Mouse (Mus musculus) lung, embryonic 14.5 days (tissue): ENCODE data around the gene Aldob. TPM values are rescaled to one million over a fixed set of nuclear protein-coding genes. Genes with fewer than 3 reads are reported as not detected.

ENCODE experiments used
- ATAC-seq: fragments of 200-750 bp; cut with Nextera tagmentation; 2 replicates; pipeline ENCODE4 v1.8.0; 2017; ENCODE audit warnings: mild to moderate bottlenecking, moderate TSS enrichment, moderate library complexity; ENCODE audit not compliant: insufficient read depth
- DNase-seq: peaks from one replicate; pipeline ENCODE4 v3.0.0-alpha.2; 2015
- H3K27ac ChIP-seq: fragments of 300-500 bp; sonication (generic); 2 replicates; pipeline ENCODE4 v1.5.1; 2014; ENCODE audit warnings: low read depth, mild to moderate bottlenecking, moderate library complexity
- H3K27me3 ChIP-seq: fragments of 300-500 bp; sonication (generic); 2 replicates; pipeline ENCODE4 v1.6.1; 2014; ENCODE audit warnings: low read length, control low read depth; ENCODE audit not compliant: insufficient read depth
- H3K36me3 ChIP-seq: fragments of 300-500 bp; sonication (generic); 2 replicates; pipeline ENCODE4 v1.6.1; 2014; ENCODE audit warnings: control low read depth; ENCODE audit not compliant: insufficient read depth
- H3K4me1 ChIP-seq: fragments of 300-500 bp; sonication (generic); 2 replicates; pipeline ENCODE4 v1.6.1; 2014; ENCODE audit warnings: antibody characterized with exemption, control low read depth; ENCODE audit not compliant: insufficient read depth
- H3K4me2 ChIP-seq: fragments of 300-500 bp; sonication (generic); 2 replicates; pipeline ENCODE4 v1.6.1; 2014; ENCODE audit warnings: mild to moderate bottlenecking
- H3K4me3 ChIP-seq: fragments of 300-500 bp; sonication (generic); 2 replicates; pipeline ENCODE4 v1.5.1; 2014; ENCODE audit warnings: low read depth, low read length
- H3K9ac ChIP-seq: fragments of 300-500 bp; sonication (generic); 2 replicates; pipeline ENCODE4 v1.6.1; 2014
- H3K9me3 ChIP-seq: fragments of 300-500 bp; sonication (generic); 2 replicates; pipeline ENCODE4 v1.6.1; 2016; ENCODE audit warnings: low read depth, low read length, control low read depth
- CTCF ChIP-seq: IDR thresholded peaks from 2 replicates; pipeline ENCODE4 v1.5.1; 2016; ENCODE audit warnings: antibody characterized with exemption, low read depth
- WGBS: fragments of 180-500 bp; shearing (Covaris S2); extraction: QIAGEN DNeasy Blood & Tissue Kit; methylation state at CpG from one replicate; pipeline ENCODE4 v1.1.7; 2014; 5-methylcytosine and 5-hydroxymethylcytosine counted together
- polyA plus RNA-seq: library from polyadenylated mRNA; unstranded; fragments of >200 nt; fragmentation: Nextera tagmentation; extraction: Ambion mirVana; gene quantifications from 2 replicates; pipeline ENCODE4 v1.2.1, GENCODE M21; 2014

The Aldob gene
- polyA plus RNA-seq = not detected in 2 replicates

- Histone ChIP-seq H3K9me3 (no peaks in the 10 kb centered on the region), H3K4me3 (no peak within 1 kb of the TSS), H3K36me3 (no peaks in the 10 kb centered on the region), H3K4me1 (no peaks in the 10 kb centered on the region), H3K4me2 (no peak within 1 kb of the TSS), H3K27me3 (no peaks in the 10 kb centered on the region), H3K27ac (no peak within 1 kb of the TSS), H3K9ac (no peak within 1 kb of the TSS)
- WGBS = 33% methylated on average over 3 of the region's 3 CpGs
- no peak for TF ChIP-seq CTCF
- DNase-seq = no peak
- ATAC-seq = no peak
Measured at GRCm38 (mm10) chr4:49549383-49549782, at the start of gene Aldob. Gene Aldob (minus strand): TSS chr4:49549546.

- Histone ChIP-seq H3K27me3 (no peaks in the 10 kb centered on the region), H3K9ac (peak within 1 kb of the TSS; percentile 71), H3K4me3 (peak within 1 kb of the TSS; percentile 71), H3K27ac (peak within 1 kb of the TSS; percentile 77), H3K36me3 (no peaks in the 10 kb centered on the region), H3K4me2 (peak within 1 kb of the TSS; percentile 88), H3K4me1 (no peaks in the 10 kb centered on the region), H3K9me3 (no peaks in the 10 kb centered on the region)
- peak; percentile 78 for DNase-seq
- 0 out of 2 replicates have a peak, but pooled peaks have one; percentile 1 for TF ChIP-seq CTCF
- peak; percentile 96 for ATAC-seq
- WGBS = under 1% methylated on average over 77 of the region's 77 CpGs
Measured at GRCm38 (mm10) chr4:49597183-49598100, 48.1 kb upstream of the Aldob start, which contains the start of gene Tmem246. Gene Tmem246 (minus strand): TSS chr4:49597876.

GRCm38 (mm10) chr4:49596846-49597182 lies 47.5 kb upstream of the Aldob start:
- no peak; the same call in 1 of the 2 replicates for ATAC-seq
- Histone ChIP-seq H3K9ac (peak overlapping the region; percentile 71), H3K27me3 (no peaks in the 10 kb centered on the region), H3K27ac (peak overlapping the region; percentile 77), H3K9me3 (no peaks in the 10 kb centered on the region), H3K4me3 (peak overlapping the region; percentile 71), H3K36me3 (no peaks in the 10 kb centered on the region), H3K4me1 (no peaks in the 10 kb centered on the region), H3K4me2 (peak overlapping the region; percentile 88)
- no peak for TF ChIP-seq CTCF
- WGBS = 2% methylated on average over 20 of the region's 20 CpGs
- DNase-seq = peak; percentile 19

GRCm38 (mm10) chr4:49590152-49590551 lies 40.8 kb upstream of the Aldob start:
- Histone ChIP-seq H3K4me1 (no peaks in the 10 kb centered on the region), H3K36me3 (no peaks in the 10 kb centered on the region), H3K4me2 (no peak overlapping the region), H3K9ac (no peak overlapping the region), H3K27ac (no peak overlapping the region), H3K9me3 (no peaks in the 10 kb centered on the region), H3K27me3 (no peaks in the 10 kb centered on the region), H3K4me3 (no peak overlapping the region)
- DNase-seq = no peak
- no peak for TF ChIP-seq CTCF
- 78% methylated on average over 2 of the region's 2 CpGs for WGBS
- no peak for ATAC-seq

- ATAC-seq = no peak
- H3K4me3 ChIP-seq = no peak overlapping the region
- DNase-seq = no peak
- no peak for TF ChIP-seq CTCF
- no peak overlapping the region for H3K4me2 ChIP-seq
- no peaks in the 10 kb centered on the region for H3K36me3 ChIP-seq
- H3K27ac ChIP-seq = no peak overlapping the region
- no peaks in the 10 kb centered on the region for H3K27me3 ChIP-seq
- WGBS = 88% methylated on average over 10 of the region's 10 CpGs
- no peaks in the 10 kb centered on the region for H3K9me3 ChIP-seq
- 0 out of 2 replicates have a peak, but pooled peaks cover 6% of the 10 kb centered on the region for H3K4me1 ChIP-seq
- H3K9ac ChIP-seq = no peak overlapping the region
Measured at GRCm38 (mm10) chr4:49586811-49587210, 37.5 kb upstream of the Aldob start.

- H3K9me3 ChIP-seq = no peaks in the 10 kb centered on the region
- ATAC-seq = peak; percentile 63
- no peak overlapping the region for H3K9ac ChIP-seq
- peak; percentile 47 for DNase-seq
- no peak for TF ChIP-seq CTCF
- whole genome bisulfite sequencing = 66% methylated on average over 7 of the region's 7 CpGs
- no peaks in the 10 kb centered on the region for H3K27me3 ChIP-seq
- H3K4me3 ChIP-seq = no peak overlapping the region
- peak overlapping the region; percentile 21; the same call in 1 of the 2 replicates for H3K27ac ChIP-seq
- H3K4me1 ChIP-seq = 0 out of 2 replicates have a peak, but pooled peaks cover 6% of the 10 kb centered on the region
- no peak overlapping the region for H3K4me2 ChIP-seq
- no peaks in the 10 kb centered on the region for H3K36me3 ChIP-seq
Measured at GRCm38 (mm10) chr4:49585524-49586101, 36.3 kb upstream of the Aldob start.
